Comparison of ENCODE assay signal across 24 mouse cellular contexts in the genomic region with DNA sequence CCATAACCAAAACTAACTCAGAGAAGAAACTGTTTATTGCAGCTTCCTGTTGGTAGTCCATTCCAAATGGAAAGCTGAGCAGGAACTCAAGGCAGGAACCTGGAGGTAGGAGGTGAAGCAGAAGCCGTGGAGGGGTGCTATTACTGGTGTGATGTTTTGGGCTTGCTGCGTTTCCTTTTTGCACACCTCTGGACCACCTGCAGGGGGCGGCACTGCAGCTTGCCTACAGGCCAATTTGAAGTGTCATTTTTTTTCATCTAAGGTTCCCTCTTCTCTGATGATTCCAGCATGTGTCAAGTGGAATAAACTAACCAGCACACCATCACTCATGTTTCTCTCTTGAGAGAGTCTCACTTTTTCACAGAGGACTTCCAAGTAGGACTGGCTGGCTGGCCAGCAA.
DNase-seq lines count a peak whose midpoint lies in the region; ATAC-seq and TF ChIP-seq lines count a peak whose summit lies in the region.
"Had no signal": no experiment of that assay in that cellular context is flagged by ENCODE, and none has a peak within 500 bp of the region (broad histone marks: within the 10 kb centered on the region; RNA-seq: fewer than 3 reads in every experiment).

No protein-coding gene starts in this region.

- H3K79me2 ChIP-seq in liver, adult 2 months (ENCODE audit: control insufficient read depth, insufficient read depth, low read length) = no peaks in the 10 kb centered on the region

- H3K9me3 ChIP-seq in hindbrain, postnatal 0 days (ENCODE audit: low read length) = no peaks in the 10 kb centered on the region
- no peaks in the 10 kb centered on the region for H3K9me3 ChIP-seq in hindbrain, embryonic 14.5 days (ENCODE audit: control insufficient read depth, low read length)
- no peaks in the 10 kb centered on the region for H3K9me3 ChIP-seq in liver, embryonic 12.5 days (replicated peaks)
- H3K9me3 ChIP-seq: embryonic facial prominence, embryonic 13.5 days; forebrain, embryonic 13.5 days; limb, embryonic 15.5 days; lung, embryonic 15.5 days; midbrain, embryonic 10.5 days; stomach, embryonic 15.5 days had no signal

- H3K9ac ChIP-seq in hindbrain, postnatal 0 days (replicated peaks; ENCODE audit: low read length) = no peak overlapping the region
- H3K9ac ChIP-seq in hindbrain, embryonic 14.5 days = no peak overlapping the region
- no peak overlapping the region for H3K9ac ChIP-seq in liver, adult 2 months (ENCODE audit: low read depth, low read length)
- no peak overlapping the region for H3K9ac ChIP-seq in liver, embryonic 12.5 days
- H3K9ac ChIP-seq: embryonic facial prominence, embryonic 13.5 days; forebrain, embryonic 13.5 days; limb, embryonic 15.5 days; lung, embryonic 15.5 days; stomach, embryonic 15.5 days had no signal

- no peak overlapping the region for H3K4me3 ChIP-seq in hindbrain, postnatal 0 days (ENCODE audit: low read length)
- no peak overlapping the region for H3K4me3 ChIP-seq in hindbrain, embryonic 14.5 days (replicated peaks; ENCODE audit: low read length)
- no peak overlapping the region for H3K4me3 ChIP-seq in liver, adult 2 months (ENCODE audit: insufficient read depth, low read depth, low read length)
- no peak overlapping the region for H3K4me3 ChIP-seq in liver, embryonic 12.5 days
- no peak overlapping the region for H3K4me3 ChIP-seq in testis, adult 2 months (ENCODE audit: control insufficient read depth, low read depth, low read length)
- H3K4me3 ChIP-seq: embryonic facial prominence, embryonic 13.5 days; erythroblast, embryonic 14.5 days; forebrain, embryonic 13.5 days; limb, embryonic 15.5 days; lung, embryonic 15.5 days; midbrain, embryonic 10.5 days; stomach, embryonic 15.5 days had no signal

- TF ChIP-seq CTCF in hindbrain, postnatal 0 days (IDR thresholded peaks at IDR 0.05; ENCODE audit: low read depth) = peak; percentile 11; the same call in 1 of the 2 replicates
- TF ChIP-seq CTCF in liver, adult 2 months (IDR thresholded peaks at IDR 0.05; ENCODE audit: low read depth, low read length) = peak; percentile 53
- TF ChIP-seq CTCF in testis, adult 2 months (IDR thresholded peaks at IDR 0.05; ENCODE audit: control insufficient read depth, insufficient read depth, insufficient replicate concordance, low read depth, low read length) = peak; percentile 43; the same call in 1 of the 2 replicates

- H3K27ac ChIP-seq in hindbrain, postnatal 0 days = no peak overlapping the region
- no peak overlapping the region for H3K27ac ChIP-seq in hindbrain, embryonic 14.5 days
- no peak overlapping the region for H3K27ac ChIP-seq in liver, adult 2 months (replicated peaks; ENCODE audit: insufficient read depth, low read depth, low read length)
- H3K27ac ChIP-seq in liver, embryonic 12.5 days = no peak overlapping the region
- H3K27ac ChIP-seq in testis, adult 2 months (ENCODE audit: control insufficient read depth, insufficient read depth, low read depth, low read length) = no peak overlapping the region
- H3K27ac ChIP-seq: embryonic facial prominence, embryonic 13.5 days; forebrain, embryonic 13.5 days; limb, embryonic 15.5 days; lung, embryonic 15.5 days; midbrain, embryonic 10.5 days; stomach, embryonic 15.5 days had no signal

- 81% methylated on average over 3 of the region's 3 CpGs for WGBS in hindbrain, postnatal 0 days
- 88% methylated on average over 3 of the region's 3 CpGs for WGBS in hindbrain, embryonic 14.5 days
- WGBS in liver, adult 2 months = 73% methylated on average over 3 of the region's 3 CpGs
- 57% methylated on average over 3 of the region's 3 CpGs for WGBS in liver, embryonic 12.5 days (ENCODE audit: insufficient replicate concordance)

- H3K4me2 ChIP-seq in hindbrain, postnatal 0 days (ENCODE audit: low read depth, low read length) = no peak overlapping the region
- no peak overlapping the region for H3K4me2 ChIP-seq in hindbrain, embryonic 14.5 days (replicated peaks)
- H3K4me2 ChIP-seq in liver, embryonic 12.5 days = no peak overlapping the region
- H3K4me2 ChIP-seq: embryonic facial prominence, embryonic 13.5 days; forebrain, embryonic 13.5 days; limb, embryonic 15.5 days; lung, embryonic 15.5 days; stomach, embryonic 15.5 days had no signal

- TF ChIP-seq POLR2A in liver, adult 2 months (IDR thresholded peaks at IDR 0.05; ENCODE audit: extremely low read depth, insufficient read depth, low read length) = no peak
- TF ChIP-seq POLR2A in testis, adult 2 months (IDR thresholded peaks at IDR 0.05; ENCODE audit: control insufficient read depth, low read depth, low read length) = no peak

- H3K36me3 ChIP-seq in hindbrain, postnatal 0 days (ENCODE audit: insufficient read depth, low read length) = no peaks in the 10 kb centered on the region
- H3K36me3 ChIP-seq in hindbrain, embryonic 14.5 days (replicated peaks; ENCODE audit: control insufficient read depth, insufficient read depth) = no peaks in the 10 kb centered on the region
- H3K36me3 ChIP-seq in liver, adult 2 months (ENCODE audit: control insufficient read depth, insufficient read depth, low read length) = no peaks in the 10 kb centered on the region
- no peaks in the 10 kb centered on the region for H3K36me3 ChIP-seq in liver, embryonic 12.5 days
- H3K36me3 ChIP-seq in testis, adult 2 months (ENCODE audit: control insufficient read depth, insufficient read depth, low read length) = no peaks in the 10 kb centered on the region
- H3K36me3 ChIP-seq: embryonic facial prominence, embryonic 13.5 days; limb, embryonic 15.5 days; lung, embryonic 15.5 days; midbrain, embryonic 10.5 days; stomach, embryonic 15.5 days had no signal

- no peaks in the 10 kb centered on the region for H3K4me1 ChIP-seq in hindbrain, postnatal 0 days (ENCODE audit: insufficient read depth, low read length)
- H3K4me1 ChIP-seq in hindbrain, embryonic 14.5 days (replicated peaks; ENCODE audit: control insufficient read depth, insufficient read depth, low read length) = no peaks in the 10 kb centered on the region
- H3K4me1 ChIP-seq in liver, adult 2 months (ENCODE audit: control insufficient read depth, insufficient read depth, low read length) = no peaks in the 10 kb centered on the region
- H3K4me1 ChIP-seq in liver, embryonic 12.5 days = no peaks in the 10 kb centered on the region
- no peaks in the 10 kb centered on the region for H3K4me1 ChIP-seq in testis, adult 2 months (ENCODE audit: control insufficient read depth, insufficient read depth, low read length)
- H3K4me1 ChIP-seq: limb, embryonic 15.5 days; lung, embryonic 15.5 days; stomach, embryonic 15.5 days had no signal

- no peaks in the 10 kb centered on the region for H3K27me3 ChIP-seq in hindbrain, postnatal 0 days (ENCODE audit: insufficient read depth, low read length)
- no peaks in the 10 kb centered on the region for H3K27me3 ChIP-seq in hindbrain, embryonic 14.5 days (ENCODE audit: control insufficient read depth, insufficient read depth, low read length)
- H3K27me3 ChIP-seq in liver, adult 2 months (ENCODE audit: control insufficient read depth, insufficient read depth, low read length) = no peaks in the 10 kb centered on the region
- H3K27me3 ChIP-seq in liver, embryonic 12.5 days (replicated peaks) = no peaks in the 10 kb centered on the region
- no peaks in the 10 kb centered on the region for H3K27me3 ChIP-seq in testis, adult 2 months (ENCODE audit: control insufficient read depth, insufficient read depth, low read length)
- H3K27me3 ChIP-seq: embryonic facial prominence, embryonic 13.5 days; forebrain, embryonic 13.5 days; limb, embryonic 15.5 days; lung, embryonic 15.5 days; stomach, embryonic 15.5 days had no signal

- DNase-seq in cerebellum, postnatal 14 days = peak; percentile 39 to 47
- no peak for DNase-seq in cerebellum, adult 9-11 months
- DNase-seq in hindbrain, postnatal 0 days (ENCODE audit: low spot score) = no peak
- DNase-seq in hindbrain, embryonic 14.5 days (ENCODE audit: low spot score) = no peak
- no peak for DNase-seq in liver, adult 2 months (ENCODE audit: extremely low read depth, low read depth, low spot score)
- DNase-seq in testis, postnatal 10 days (ENCODE audit: low spot score) = no peak
- DNase-seq: adrenal gland, adult 2 months; cerebellum, adult 11 months; embryo, embryonic 11 days; gastrocnemius, postnatal 36 days; kidney, adult 18-20 months; kidney, postnatal 25 days; left cerebral cortex, postnatal 4 days; thymus, adult 2 months; thymus, postnatal 4 days had no signal

- no peak for ATAC-seq in hindbrain, postnatal 0 days
- no peak for ATAC-seq in hindbrain, embryonic 14.5 days (ENCODE audit: low FRiP score)
- no peak for ATAC-seq in liver, embryonic 12.5 days
- ATAC-seq: forebrain, embryonic 13.5 days had no signal

Comparison
In these comparisons a context has a peak if more than half of its experiments do, and no peak if none do; other contexts are left out.
1. DNase-seq: peak in cerebellum, postnatal 14 days (2 of 2); none in cerebellum, adult 9-11 months (single experiment), hindbrain, postnatal 0 days (single experiment), hindbrain, embryonic 14.5 days (single experiment), liver, adult 2 months (single experiment) and testis, postnatal 10 days (single experiment).
2. Peak in every context shown above with its lines, with median percentiles within 50 percentile points of each other: CTCF ChIP-seq.